Mouse (Mus musculus): ENCODE results near the gene Polk.

Gene Polk

GRCm38 (mm10) chr13:96542081-96542889 lies at the start of gene Polk, which contains the start of gene Col4a3bp:
Polk (minus strand) TSS chr13:96542579.
Col4a3bp (plus strand) TSS chr13:96542618.
- peak; percentile 97 for DNase-seq (ENCODE audit: low read depth, low spot score)

- no peak for DNase-seq (ENCODE audit: low read depth, low spot score)
These were observed 46.3 kb upstream of the Polk start for GRCm38 (mm10) chr13:96588642-96589041.

GRCm38 (mm10) chr13:96586540-96586939 lies 44.2 kb upstream of the Polk start:
- DNase-seq (ENCODE audit: low read depth, low spot score): no peak

GRCm38 (mm10) chr13:96584201-96584600 lies 41.8 kb upstream of the Polk start:
- DNase-seq (ENCODE audit: low read depth, low spot score): no peak

- no peak for DNase-seq (ENCODE audit: low read depth, low spot score)
These were observed 37.6 kb upstream of the Polk start for GRCm38 (mm10) chr13:96579979-96580378.

- DNase-seq (ENCODE audit: low read depth, low spot score): no peak
These were observed 36.7 kb upstream of the Polk start for GRCm38 (mm10) chr13:96579104-96579503.

- no peak for DNase-seq (ENCODE audit: low read depth, low spot score)
These were observed 31.8 kb upstream of the Polk start for GRCm38 (mm10) chr13:96574170-96574569.

GRCm38 (mm10) chr13:96571016-96571361 lies 28.6 kb upstream of the Polk start:
- no peak for DNase-seq (ENCODE audit: low read depth, low spot score)

GRCm38 (mm10) chr13:96570313-96571015 lies 28.1 kb upstream of the Polk start:
- no peak for DNase-seq (ENCODE audit: low read depth, low spot score)

- no peak for DNase-seq (ENCODE audit: low read depth, low spot score)
These were observed 25.6 kb upstream of the Polk start for GRCm38 (mm10) chr13:96567977-96568376.

- no peak for DNase-seq (ENCODE audit: low read depth, low spot score)
These were observed 12.7 kb upstream of the Polk start for GRCm38 (mm10) chr13:96555099-96555498.

- DNase-seq (ENCODE audit: low read depth, low spot score): no peak
These were observed 5.6 kb upstream of the Polk start for GRCm38 (mm10) chr13:96547941-96548340.

- DNase-seq (ENCODE audit: low read depth, low spot score): no peak
These were observed 4.9 kb upstream of the Polk start for GRCm38 (mm10) chr13:96547250-96547649.

- peak; percentile 47 for DNase-seq (ENCODE audit: low read depth, low spot score)
These were observed 2.1 kb upstream of the Polk start for GRCm38 (mm10) chr13:96544506-96544905.

- DNase-seq (ENCODE audit: low read depth, low spot score): peak; percentile 36
These were observed 817 bp upstream of the Polk start for GRCm38 (mm10) chr13:96542901-96543891.

- peak; percentile 6 for DNase-seq (ENCODE audit: low read depth, low spot score)
These were observed 998 bp downstream of the Polk start for GRCm38 (mm10) chr13:96541381-96541780.

- no peak for DNase-seq (ENCODE audit: low read depth, low spot score)
These were observed 4.3 kb downstream of the Polk start for GRCm38 (mm10) chr13:96538103-96538502.

GRCm38 (mm10) chr13:96536821-96537572 lies 5.4 kb downstream of the Polk start:
- DNase-seq (ENCODE audit: low read depth, low spot score): no peak

- DNase-seq (ENCODE audit: low read depth, low spot score): no peak
These were observed 8.6 kb downstream of the Polk start for GRCm38 (mm10) chr13:96533742-96534141.

GRCm38 (mm10) chr13:96532176-96532575 lies 10.2 kb downstream of the Polk start:
- no peak for DNase-seq (ENCODE audit: low read depth, low spot score)

GRCm38 (mm10) chr13:96530064-96530463 lies 12.3 kb downstream of the Polk start:
- no peak for DNase-seq (ENCODE audit: low read depth, low spot score)
